Mouse (Mus musculus): ENCODE measurements at regions not wholly inside any gene's neighbourhood (a gene's known extent, or its start where the extent isn't known, plus 50 kb on each side); places are given as distances from the start of the nearest gene placed in this dataset.

GRCm38 (mm10) chr13:60364778-60365672, 187.9 kb upstream of the Gas1 start:
- no peak for DNase-seq (ENCODE audit: low read depth)

- DNase-seq (ENCODE audit: low read depth), result no peak
Measured at GRCm38 (mm10) chr13:60369216-60369615, 192.1 kb upstream of the Gas1 start.

- DNase-seq (ENCODE audit: low read depth), result no peak
Measured at GRCm38 (mm10) chr13:60371656-60372055, 194.5 kb upstream of the Gas1 start.

GRCm38 (mm10) chr13:60376705-60377104, 199.5 kb upstream of the Gas1 start:
- no peak for DNase-seq (ENCODE audit: low read depth)

GRCm38 (mm10) chr13:60382855-60383254, 205.7 kb upstream of the Gas1 start:
- no peak for DNase-seq (ENCODE audit: low read depth)

DNA sequence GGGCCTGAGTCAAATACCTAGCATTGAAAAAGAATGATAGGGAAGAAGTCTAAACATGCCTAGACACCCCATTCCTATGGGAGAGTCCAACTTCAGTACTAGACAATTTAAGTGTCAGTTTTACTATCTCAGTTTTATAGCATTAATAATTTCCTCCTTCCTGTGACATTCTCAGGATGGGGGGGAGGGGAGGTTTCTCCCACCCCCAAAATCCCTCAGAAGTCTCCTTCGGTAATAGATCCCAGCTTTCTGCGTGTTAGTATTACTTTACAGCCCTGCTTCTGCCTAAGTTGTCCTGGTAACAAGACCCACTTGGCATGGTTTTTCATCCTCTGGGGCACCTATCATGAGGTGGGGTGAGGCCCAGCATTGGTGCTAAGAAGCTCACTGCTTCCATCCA, 202.9 kb upstream of the Dapk1 start:
- DNase-seq (ENCODE audit: low read depth), result no peak

- no peak for DNase-seq (ENCODE audit: low read depth)
Measured at GRCm38 (mm10) chr13:60400764-60401487, 200.8 kb upstream of the Dapk1 start.

GRCm38 (mm10) chr13:60403471-60403870, 198.3 kb upstream of the Dapk1 start:
- DNase-seq (ENCODE audit: low read depth), result no peak

- no peak for DNase-seq (ENCODE audit: low read depth)
Measured at GRCm38 (mm10) chr13:60407344-60407743, 194.4 kb upstream of the Dapk1 start.

GRCm38 (mm10) chr13:60409706-60410502, 191.8 kb upstream of the Dapk1 start:
- no peak for DNase-seq (ENCODE audit: low read depth)

DNA sequence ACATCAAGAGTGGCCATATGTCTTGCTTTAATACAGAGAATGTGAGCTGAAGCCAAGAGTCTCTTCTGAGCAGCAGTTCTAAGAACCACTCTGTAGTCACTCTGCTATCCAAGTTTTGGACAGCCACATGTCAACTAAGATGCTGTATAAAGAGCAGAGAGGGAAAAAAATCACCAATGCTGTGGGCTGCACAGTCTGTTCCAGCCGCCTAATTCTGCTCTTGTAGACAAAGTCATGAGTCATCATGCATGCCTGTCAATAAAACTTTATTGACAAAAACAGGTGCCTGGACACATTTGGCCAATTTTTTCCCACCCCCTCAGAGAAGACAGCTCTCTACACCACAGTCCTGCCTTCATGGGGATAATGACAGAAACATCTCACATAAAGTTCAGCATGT, 185.7 kb upstream of the Dapk1 start:
- DNase-seq (ENCODE audit: low read depth), result no peak

DNA sequence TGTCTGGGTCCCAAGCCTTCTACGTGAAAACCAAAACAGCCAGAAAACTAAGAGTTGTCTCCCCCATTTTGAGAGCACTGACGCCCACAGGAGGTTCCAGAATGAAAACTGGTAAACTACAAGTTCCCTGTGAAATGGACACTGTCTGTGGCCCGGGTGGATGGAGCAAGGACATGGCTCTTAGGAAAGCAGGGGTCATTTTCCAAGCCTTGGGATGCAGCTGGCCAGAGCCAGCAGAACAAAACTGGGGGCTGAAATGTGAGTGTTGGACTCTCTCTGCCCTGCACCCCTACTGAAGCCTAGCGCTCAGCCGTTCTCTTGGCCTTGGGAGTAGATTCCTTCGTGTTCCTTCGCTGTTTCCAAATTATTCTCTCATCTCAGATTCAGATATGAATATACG, 184.7 kb upstream of the Dapk1 start:
- no peak for DNase-seq (ENCODE audit: low read depth)

DNA sequence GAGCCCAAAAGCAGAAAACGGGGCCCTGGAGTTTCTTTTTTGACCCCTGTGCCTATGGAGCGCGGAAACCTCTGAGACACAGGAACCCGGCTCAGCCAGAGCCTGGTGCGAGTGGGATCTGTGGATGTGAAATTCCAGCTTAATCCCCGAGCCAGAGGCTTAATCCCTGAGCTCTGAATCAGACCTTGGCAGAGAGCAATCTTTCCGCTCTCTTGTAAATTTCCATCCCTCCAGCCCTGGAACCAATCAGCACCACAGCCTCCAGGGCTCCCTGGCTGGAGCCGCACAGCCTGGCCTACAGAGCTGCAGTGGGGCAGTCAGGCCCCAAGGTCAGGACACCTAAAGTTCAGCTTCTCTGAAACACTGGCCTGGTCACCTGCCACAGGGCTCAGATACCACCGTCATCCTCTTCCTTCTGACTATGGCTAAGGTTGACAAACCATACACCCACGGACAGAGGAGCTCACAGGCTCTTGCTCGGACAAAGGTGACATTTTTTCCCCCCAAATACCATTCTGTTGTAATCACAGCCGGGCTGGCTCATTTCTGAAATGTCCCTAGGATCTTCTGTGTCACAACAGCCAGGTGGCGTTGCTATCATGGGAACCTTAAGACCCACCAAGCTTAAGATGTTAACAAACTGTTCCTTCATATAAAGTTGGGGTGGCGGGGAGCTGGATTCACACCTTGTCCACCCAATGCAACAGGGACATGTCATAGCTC, 184.2 kb upstream of the Dapk1 start:
- no peak for DNase-seq (ENCODE audit: low read depth)

DNA sequence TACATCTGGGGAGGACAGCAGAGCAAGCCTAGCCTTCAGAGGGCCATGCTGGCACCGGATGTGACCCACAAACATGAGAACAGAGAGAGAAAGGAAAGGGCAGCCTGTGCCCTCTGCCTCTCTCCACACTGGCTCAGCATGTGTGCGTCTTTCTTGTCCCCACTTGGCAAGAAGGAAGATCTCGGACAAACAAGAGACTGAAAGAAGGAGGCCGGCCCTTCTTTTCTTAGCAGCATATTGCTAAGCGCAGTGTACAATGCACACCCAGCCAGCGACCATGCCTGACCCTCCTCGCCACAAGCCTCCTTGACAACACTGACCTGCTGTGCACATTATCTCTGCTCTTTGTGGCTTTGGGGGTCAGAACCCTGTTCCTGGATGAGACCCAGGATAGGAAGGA, 181.4 kb upstream of the Dapk1 start:
- DNase-seq (ENCODE audit: low read depth), result no peak

- DNase-seq (ENCODE audit: low read depth), result no peak
Measured at GRCm38 (mm10) chr13:60420842-60421696, 180.7 kb upstream of the Dapk1 start.

GRCm38 (mm10) chr13:60424267-60424666, 177.5 kb upstream of the Dapk1 start:
- DNase-seq (ENCODE audit: low read depth), result no peak

GRCm38 (mm10) chr13:60425140-60425539, 176.6 kb upstream of the Dapk1 start:
- DNase-seq (ENCODE audit: low read depth), result no peak

- no peak for DNase-seq (ENCODE audit: low read depth)
Measured at GRCm38 (mm10) chr13:60425556-60425955, 176.2 kb upstream of the Dapk1 start.

DNA sequence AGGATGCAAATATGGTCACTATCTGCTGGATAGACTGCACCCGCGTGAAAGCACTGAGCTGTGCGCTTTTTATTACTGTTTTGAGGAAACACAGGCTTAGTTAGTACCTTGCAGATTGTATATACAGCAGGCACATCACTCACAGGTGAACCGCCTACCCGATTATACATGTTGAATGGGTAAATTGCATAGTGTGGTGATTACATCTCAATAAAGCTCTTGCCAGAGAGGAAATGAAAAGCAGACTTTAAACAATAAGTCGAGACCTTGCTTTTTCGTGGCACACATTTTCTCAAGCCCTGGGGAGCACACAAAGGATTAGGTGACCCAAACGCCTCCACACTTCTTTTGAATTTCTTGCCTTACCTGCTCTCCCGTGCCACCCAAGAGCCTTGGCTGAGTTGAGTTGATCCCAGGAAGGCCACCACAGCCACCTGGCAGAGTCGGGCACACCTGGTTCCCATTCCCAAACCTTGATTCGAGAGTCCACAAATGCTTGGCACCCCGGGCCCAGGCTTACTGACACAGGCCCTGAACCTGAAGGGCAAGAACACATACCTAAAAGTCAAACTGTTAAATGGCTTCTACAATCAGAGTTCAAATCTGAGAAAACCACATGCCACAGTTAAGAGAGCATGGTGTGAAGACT, 175.4 kb upstream of the Dapk1 start:
- no peak for DNase-seq (ENCODE audit: low read depth)

GRCm38 (mm10) chr13:60427077-60427476, 174.7 kb upstream of the Dapk1 start:
- DNase-seq (ENCODE audit: low read depth), result no peak
